Mouse (Mus musculus) stomach, adult 2 months (tissue): ENCODE results near the gene Vmn1r127. TPM values are rescaled to one million over a fixed set of nuclear protein-coding genes. Genes with fewer than 3 reads are reported as not detected.

Source experiments
- polyA plus RNA-seq: library from polyadenylated mRNA; depleted of rRNA; stranded (reverse); fragments of >200 nt; gene quantifications from 2 replicates; pipeline ENCODE4 v1.2.3, GENCODE M21; 2012; rRNA removed

The Vmn1r127 gene
- not detected in 2 replicates for polyA plus RNA-seq

DNA sequence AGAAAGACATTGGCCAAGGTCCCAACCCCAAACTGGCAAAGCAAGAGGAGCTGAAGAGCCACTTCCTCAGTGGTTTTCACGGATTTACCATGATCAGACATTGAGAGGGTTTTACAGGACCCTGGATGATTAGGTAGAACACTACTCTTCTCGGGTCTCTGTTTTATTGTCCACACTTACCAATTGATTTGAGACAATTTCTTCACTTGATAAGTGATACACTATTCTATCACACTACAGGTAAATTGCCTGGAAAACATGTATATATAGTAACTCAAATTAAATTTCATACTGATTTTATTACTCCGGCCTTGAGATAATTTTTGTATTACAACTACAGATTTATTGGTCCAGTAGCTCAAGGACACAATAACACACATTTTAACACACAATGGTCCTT is at the start of gene Vmn1r127:
Gene Vmn1r127 (minus strand): TSS at position 101 of the 400 bp plus-strand sequence.

DNA sequence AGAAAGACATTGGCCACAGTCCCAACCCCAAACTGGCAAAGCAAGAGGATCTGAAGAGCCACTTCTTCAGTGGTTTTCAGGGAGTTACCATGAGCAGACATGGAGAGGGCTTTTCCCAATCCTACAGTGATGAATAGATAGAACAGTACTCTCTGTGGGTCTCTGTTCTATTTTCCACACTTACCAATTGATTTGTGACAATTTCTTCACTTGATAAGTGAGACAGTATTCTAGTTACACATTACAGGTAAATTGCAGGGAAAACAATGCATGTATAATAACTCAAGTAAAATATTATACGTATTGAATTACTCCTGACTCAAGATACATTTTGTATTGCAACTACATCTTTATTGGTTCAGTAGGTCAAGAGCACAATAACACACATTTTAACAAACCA is 41.5 kb upstream of the Vmn1r127 start, which contains the start of gene Vmn1r129:
Gene Vmn1r129 (minus strand): TSS at position 101 of the 400 bp plus-strand sequence.

DNA sequence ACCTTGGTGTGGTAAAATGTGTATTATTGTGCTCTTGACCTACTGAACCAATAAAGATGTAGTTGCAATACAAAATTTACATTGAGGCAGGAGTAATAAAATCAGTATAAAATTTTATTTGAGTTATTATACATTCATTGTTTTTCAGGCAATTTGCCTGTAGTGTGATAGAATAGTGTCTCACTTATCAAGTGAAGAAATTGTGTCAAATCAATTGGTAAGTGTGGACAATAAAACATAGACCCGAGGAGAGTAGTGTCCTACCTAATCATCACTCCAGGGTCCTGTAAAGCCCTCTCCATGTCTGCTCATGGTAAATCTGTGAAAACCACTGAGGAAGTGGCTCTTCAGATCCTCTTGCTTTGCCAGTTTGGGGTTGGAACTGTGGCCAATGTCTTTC is 29.4 kb upstream of the Vmn1r127 start, which contains the start of gene Vmn1r128:
Gene Vmn1r128 (plus strand): TSS at position 301 of the 400 bp plus-strand sequence.

DNA sequence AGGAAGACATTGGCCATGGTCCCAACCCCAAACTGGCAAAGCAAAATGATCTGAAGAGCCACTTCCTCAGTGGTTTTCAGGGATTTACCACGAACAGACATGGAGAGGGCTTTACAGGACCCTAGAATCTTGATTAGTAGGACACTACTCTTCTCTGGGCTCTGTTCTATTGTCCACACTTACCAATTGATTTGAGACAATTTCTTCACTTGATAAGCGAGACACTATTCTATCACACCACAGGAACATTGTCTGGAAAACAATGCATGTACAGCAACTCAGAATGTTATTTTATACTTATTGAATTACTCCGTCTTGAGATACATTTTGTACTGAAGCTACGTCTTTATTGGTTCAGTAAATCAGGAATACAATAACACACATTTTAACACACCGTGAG is 18.3 kb downstream of the Vmn1r127 start, which contains the start of gene Vmn1r126:
Gene Vmn1r126 (minus strand): TSS at position 101 of the 400 bp plus-strand sequence.

DNA sequence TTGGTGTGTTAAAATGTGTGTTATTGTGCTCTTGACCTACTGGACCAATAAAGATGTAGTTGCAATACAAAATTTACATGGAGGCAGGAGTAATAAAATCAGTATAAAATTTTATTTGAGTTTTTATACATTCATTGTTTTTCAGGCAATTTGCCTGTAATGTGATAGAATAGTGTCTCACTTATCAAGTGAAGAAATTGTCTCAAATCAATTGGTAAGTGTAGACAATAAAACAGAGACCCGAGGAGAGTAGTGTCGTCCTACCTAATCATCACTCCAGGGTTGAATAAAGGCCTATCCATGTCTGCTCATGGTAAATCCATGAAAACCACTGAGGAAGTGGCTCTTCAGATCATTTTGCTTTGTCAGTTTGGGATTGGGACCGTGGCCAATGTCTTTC is 47.8 kb downstream of the Vmn1r127 start, which contains the start of gene Vmn1r125:
Gene Vmn1r125 (plus strand): TSS at position 301 of the 400 bp plus-strand sequence.

Other genes with a start within 250 kb of the Vmn1r127 start
- not detected in 2 replicates for gene Vmn1r121, start 221.3 kb downstream of the Vmn1r127 start, polyA plus RNA-seq
- not detected in 2 replicates for gene Vmn1r122, start 185.7 kb downstream of the Vmn1r127 start, polyA plus RNA-seq
- gene Vmn1r123, start 157.7 kb downstream of the Vmn1r127 start, polyA plus RNA-seq = not detected in 2 replicates
- not detected in 2 replicates for gene Gm5157, start 129.4 kb downstream of the Vmn1r127 start, polyA plus RNA-seq
- gene Vmn1r124, start 59.2 kb downstream of the Vmn1r127 start, polyA plus RNA-seq = not detected in 2 replicates
- gene Vmn1r125, start 47.7 kb downstream of the Vmn1r127 start, polyA plus RNA-seq = not detected in 2 replicates
- not detected in 2 replicates for gene Vmn1r126, start 18.4 kb downstream of the Vmn1r127 start, polyA plus RNA-seq
- not detected in 2 replicates for gene Vmn1r128, start 29.5 kb upstream of the Vmn1r127 start, polyA plus RNA-seq
- gene Vmn1r129, start 41.4 kb upstream of the Vmn1r127 start, polyA plus RNA-seq = not detected in 2 replicates
- gene Gm6882, start 112.9 kb upstream of the Vmn1r127 start, polyA plus RNA-seq = not detected in 2 replicates
- not detected in 2 replicates for gene Vmn1r130, start 191.9 kb upstream of the Vmn1r127 start, polyA plus RNA-seq
- not detected in 2 replicates for gene Vmn1r131, start 226.2 kb upstream of the Vmn1r127 start, polyA plus RNA-seq